13 mouse cellular contexts compared by ENCODE assay signal in the genomic region with DNA sequence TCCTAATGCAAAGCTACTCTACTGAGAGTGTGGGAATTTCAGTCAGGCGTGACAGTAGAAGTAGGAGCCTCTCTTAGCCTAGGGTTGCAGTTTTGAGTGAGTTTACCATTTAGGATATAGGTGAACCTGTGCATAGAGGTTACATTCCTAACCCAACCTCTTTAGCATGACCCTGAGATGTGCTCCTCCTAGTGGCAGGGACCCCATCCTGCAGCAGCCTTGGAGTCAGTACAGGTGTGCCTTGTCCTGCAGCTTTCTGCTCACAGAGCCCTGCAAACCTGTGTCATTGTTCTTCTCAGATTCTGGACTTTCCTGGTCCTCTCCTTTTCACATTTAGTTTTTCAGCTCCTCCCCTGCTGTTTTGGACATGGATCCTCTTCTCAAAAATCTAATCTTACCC.
DNase-seq lines count a peak whose midpoint lies in the region; ATAC-seq and TF ChIP-seq lines count a peak whose summit lies in the region.
"Had no signal": no experiment of that assay in that cellular context is flagged by ENCODE, and none has a peak within 500 bp of the region (broad histone marks: within the 10 kb centered on the region; RNA-seq: fewer than 3 reads in every experiment).

No protein-coding gene starts in this region.

- H3K36me3 ChIP-seq in kidney, postnatal 0 days (ENCODE audit: insufficient read depth, low read length) = no peaks in the 10 kb centered on the region
- no peaks in the 10 kb centered on the region for H3K36me3 ChIP-seq in thymus, adult 2 months (ENCODE audit: control insufficient read depth, insufficient read depth, low read length)
- H3K36me3 ChIP-seq: G1E had no signal

- H3K4me2 ChIP-seq in kidney, postnatal 0 days (ENCODE audit: low read length) = no peak overlapping the region

- no peaks in the 10 kb centered on the region for H3K4me1 ChIP-seq in kidney, postnatal 0 days (replicated peaks; ENCODE audit: insufficient read depth, low read length)
- no peaks in the 10 kb centered on the region for H3K4me1 ChIP-seq in thymus, adult 2 months (replicated peaks; ENCODE audit: control insufficient read depth, insufficient read depth, low read length)

- no peaks in the 10 kb centered on the region for H3K27me3 ChIP-seq in kidney, postnatal 0 days (ENCODE audit: insufficient read depth, low read length)
- no peaks in the 10 kb centered on the region for H3K27me3 ChIP-seq in thymus, adult 2 months (ENCODE audit: control insufficient read depth, insufficient read depth, low read length)

- no peak overlapping the region for H3K9ac ChIP-seq in kidney, postnatal 0 days (ENCODE audit: low read depth, low read length)

- WGBS in kidney, postnatal 0 days = 64% methylated on average over 1 of the region's 1 CpGs
- 58% methylated on average over 1 of the region's 1 CpGs for WGBS in thymus, adult 2 months

- no peak overlapping the region for H3K27ac ChIP-seq in kidney, postnatal 0 days
- H3K27ac ChIP-seq in thymus, adult 2 months (ENCODE audit: control insufficient read depth, insufficient read depth, low read length) = no peak overlapping the region
- H3K27ac ChIP-seq: macrophage had no signal

- ATAC-seq in kidney, postnatal 0 days (replicated peaks; ENCODE audit: low FRiP score, low read depth) = no peak
- ATAC-seq in megakaryocyte progenitor cell, adult 5-6 weeks (replicated peaks; ENCODE audit: poor library complexity) = 0 out of 2 replicates have a peak, but pooled peaks have one; percentile 46
- ATAC-seq: intestine, embryonic 16.5 days had no signal

- TF ChIP-seq POLR2A in thymus, adult 2 months (IDR thresholded peaks at IDR 0.05; ENCODE audit: control insufficient read depth, extremely low read depth, insufficient read depth, low read length, poor library complexity) = no peak

- H3K4me3 ChIP-seq in kidney, postnatal 0 days (replicated peaks; ENCODE audit: low read depth, low read length) = no peak overlapping the region
- no peak overlapping the region for H3K4me3 ChIP-seq in thymus, adult 2 months (ENCODE audit: control insufficient read depth, insufficient read depth, low read length)

- no peak for DNase-seq in kidney, postnatal 0 days (ENCODE audit: low spot score)
- DNase-seq in kidney, postnatal 25 days = no peak
- peak; percentile 62 for DNase-seq in thymus, adult 2 months
- DNase-seq in thymus, adult 18-20 months = no peak
- DNase-seq in frontal cortex, postnatal 25 days (ENCODE audit: low spot score in 2 of 2) = no peak
- no peak for DNase-seq in frontal cortex, adult 2 months (ENCODE audit: extremely low spot score in 1 of 2, low spot score in 1 of 2)
- DNase-seq: gastrocnemius, postnatal 36 days; heart, postnatal 10 days; left cerebral cortex, postnatal 4 days had no signal

- H3K9me3 ChIP-seq in kidney, postnatal 0 days (replicated peaks; ENCODE audit: low read length) = no peaks in the 10 kb centered on the region

- TF ChIP-seq CTCF in kidney, postnatal 0 days (IDR thresholded peaks at IDR 0.05; ENCODE audit: low read depth) = peak; percentile 19; the same call in 1 of the 2 replicates
- TF ChIP-seq CTCF in thymus, adult 2 months (IDR thresholded peaks at IDR 0.05; ENCODE audit: borderline replicate concordance, control insufficient read depth, extremely low read depth, insufficient read depth, low read length, poor library complexity) = peak; percentile 36; the same call in 1 of the 2 replicates
